Mouse (Mus musculus) induced T-regulatory cell, adult 2 months (primary cell): Measurements from ENCODE around the gene Mecom.
"Not testable (repeated sequence)": the region's sequence is repeated elsewhere in the genome, so short reads cannot be mapped to it uniquely, and the experiment has no call there.

Experiments used
- DNase-seq: peaks from one replicate; pipeline ENCODE4 v3.0.0-alpha.2; 2012; ENCODE audit warnings: low read depth

Mecom gene

DNA sequence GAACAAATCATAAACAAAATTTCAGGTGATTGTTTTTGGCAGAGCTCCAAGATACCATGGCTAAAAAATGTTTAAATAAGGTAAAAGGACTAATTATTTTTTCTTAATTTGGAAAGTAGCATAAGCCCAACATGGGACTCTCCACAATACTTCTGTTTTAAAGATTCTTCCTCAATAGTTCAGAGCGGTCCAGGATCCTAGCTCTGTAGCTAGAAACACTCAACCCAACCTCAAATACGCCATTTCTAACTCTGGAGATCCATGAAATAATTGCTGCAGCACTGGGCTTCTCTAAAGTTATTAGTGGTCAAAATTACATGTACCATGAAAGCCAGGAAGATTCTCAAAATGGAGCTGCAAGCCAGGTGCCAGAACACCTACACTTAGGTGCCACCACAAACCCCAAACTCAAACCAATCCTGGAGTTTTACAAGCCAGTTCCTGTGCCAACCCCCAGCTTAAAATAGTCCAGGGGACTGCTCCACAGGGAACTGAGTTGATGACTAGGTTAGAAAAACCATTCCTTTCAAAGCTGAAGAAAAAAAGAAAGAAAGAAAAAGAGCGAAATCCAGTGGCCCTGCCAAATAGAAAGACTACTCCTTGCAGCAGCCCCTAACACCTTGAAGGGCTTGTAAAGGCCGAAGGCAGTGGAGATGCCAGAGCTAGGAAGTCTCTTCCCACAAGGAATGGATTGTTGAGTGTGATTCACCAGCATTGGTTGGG lies 102.4 kb downstream of the Mecom start:
- DNase-seq, result no peak

DNA sequence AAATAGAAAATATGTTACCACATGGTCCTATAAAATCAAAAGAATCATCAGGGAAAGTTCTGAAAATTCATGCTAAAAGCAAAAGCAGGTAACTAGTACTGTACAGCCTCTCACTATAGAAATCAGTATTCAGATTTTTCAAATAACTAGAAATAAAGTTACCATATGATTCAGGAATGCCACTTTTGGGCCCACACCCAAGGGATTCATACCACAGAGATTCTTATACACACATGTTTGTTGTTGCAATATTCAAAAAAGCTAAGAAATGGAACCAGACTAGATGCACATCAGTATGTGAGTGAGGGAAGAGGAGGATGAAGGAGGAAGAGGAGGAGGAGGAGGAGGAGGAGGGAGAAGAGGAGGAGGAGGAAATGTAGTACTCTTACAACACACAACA lies 106.2 kb downstream of the Mecom start:
- DNase-seq, result no peak

DNA sequence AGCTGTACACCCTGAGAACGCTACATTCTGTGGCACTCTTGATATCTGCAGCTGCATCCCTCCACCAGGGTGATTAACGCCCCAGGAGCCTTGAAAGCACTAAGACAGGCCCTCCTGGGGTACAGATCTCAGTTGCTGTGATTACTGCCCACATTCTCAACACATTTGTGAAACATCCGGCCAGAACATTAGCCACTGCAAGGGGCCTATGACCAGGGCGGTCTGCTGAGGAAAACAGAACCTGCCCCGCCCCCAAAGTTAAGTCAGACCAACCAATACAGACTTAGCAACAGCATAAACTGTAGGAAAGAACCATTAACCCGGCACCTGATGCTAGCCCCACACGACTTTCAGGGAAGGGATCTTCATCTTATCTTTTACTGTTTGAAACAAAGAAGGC lies 109.8 kb downstream of the Mecom start:
- DNase-seq, result no peak

DNA sequence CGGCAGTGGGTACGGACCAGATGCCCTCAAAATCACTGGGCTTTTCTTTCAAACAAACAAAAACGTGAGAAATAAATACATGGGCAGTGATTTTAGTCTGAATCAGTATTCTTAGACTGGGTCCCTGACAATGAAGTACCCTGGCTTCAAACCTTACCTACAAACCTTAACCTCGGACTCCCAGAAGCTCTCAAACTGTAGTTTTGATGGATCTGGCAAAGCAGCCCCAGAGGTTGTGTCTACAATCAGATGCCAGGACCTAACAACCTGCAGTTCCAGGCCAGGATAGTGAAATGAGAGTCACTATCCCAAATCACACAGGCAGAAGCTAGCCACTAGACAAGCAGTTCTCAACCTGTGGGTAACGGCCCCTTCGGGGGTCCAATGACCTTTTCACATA lies 111.2 kb downstream of the Mecom start:
- DNase-seq, result no peak

DNA sequence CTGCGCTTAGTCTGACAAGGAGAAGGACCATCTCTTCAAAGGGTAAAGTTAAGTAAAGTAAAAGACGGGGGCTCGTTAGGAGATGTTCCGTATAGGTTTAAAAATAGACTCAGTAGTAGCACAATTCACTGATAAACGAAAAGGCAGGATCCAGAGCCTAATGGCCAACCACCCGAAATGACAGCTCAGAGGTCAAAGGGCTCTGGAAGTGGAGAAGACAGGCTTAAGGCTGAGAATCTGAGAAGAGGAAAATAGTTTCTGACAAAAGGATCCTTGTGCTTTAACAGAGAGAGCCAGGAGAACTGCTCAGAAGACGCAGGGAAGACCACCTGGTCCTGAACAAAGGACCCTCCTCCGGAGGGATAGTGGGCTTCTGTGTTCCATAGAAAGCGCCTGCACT lies 111.7 kb downstream of the Mecom start:
- no peak for DNase-seq

DNA sequence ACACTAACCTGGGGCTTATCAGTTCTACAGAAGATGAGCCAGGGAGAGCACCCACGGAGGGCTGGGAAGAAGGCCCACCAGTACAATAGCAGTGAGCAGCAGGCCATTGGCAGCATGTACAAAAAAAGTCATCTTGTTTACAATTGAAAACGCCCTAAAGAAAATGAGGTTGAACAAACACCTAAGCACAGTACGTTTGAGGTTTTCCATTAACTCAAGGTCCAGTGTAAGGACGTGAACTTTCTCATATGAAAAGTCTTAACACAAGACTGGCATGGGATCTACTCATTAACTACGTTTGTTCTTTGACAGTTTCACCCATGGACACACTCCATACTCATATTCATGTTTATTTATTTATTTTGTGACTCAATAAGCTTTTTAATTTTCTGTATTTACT lies 118.9 kb downstream of the Mecom start:
- DNase-seq, result no peak

DNA sequence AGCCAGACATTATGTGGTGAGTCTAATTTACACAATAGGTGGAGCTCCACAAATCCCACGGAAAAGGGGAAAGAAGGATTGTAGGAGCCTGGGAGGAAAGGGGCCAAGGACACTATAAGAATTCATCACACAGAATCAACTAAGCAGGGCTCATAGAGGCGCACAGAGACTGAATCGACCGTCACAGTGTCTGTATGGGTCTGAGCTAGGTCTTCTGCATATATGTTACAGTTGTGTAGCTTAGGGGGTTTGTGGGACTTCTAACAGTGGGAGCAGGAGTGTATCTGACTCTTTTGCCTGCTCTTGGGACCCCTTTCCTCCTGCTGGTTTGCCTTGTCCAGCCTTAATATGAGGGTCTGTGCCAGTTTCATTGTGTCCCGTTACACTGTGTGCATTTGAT lies 123.8 kb downstream of the Mecom start:
- DNase-seq, result no peak

DNA sequence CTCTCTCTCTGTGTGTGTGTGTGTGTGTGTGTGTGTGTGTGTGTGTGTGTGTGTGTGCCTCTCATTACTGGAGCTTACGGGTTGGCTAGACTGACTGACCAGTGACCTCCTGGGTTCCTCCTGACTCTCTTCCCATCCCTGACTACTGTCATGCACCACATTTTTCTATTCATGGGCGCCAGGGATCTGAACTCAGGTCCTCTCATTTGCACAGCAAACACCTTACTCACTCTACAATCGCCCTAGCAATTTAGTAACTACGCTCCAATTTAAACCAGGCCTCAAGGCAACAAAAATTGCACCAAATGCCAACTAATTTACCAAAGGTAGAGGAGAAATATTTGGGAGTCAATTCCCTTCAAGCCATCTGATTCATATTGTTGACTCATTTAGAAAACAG lies 125.9 kb downstream of the Mecom start:
- not testable (repeated sequence) for DNase-seq

DNA sequence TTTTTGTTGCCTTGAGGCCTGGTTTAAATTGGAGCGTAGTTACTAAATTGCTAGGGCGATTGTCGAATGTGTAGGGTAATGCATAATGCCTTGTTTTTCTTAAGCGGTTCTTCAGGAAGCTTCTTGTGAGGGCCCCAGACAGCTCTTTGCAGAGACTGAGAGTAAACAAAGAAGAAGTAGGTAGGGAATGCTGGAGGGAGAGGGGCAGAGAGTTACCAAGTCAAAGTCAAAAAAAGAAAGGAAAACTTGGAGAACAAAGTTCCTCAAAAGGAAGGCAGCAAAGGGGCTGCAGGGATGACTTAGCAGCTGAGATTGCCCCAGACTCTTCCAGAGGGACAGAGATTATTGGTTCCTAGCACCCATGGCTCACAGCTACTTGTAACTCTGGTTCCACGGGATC lies 126.9 kb downstream of the Mecom start:
- DNase-seq, result no peak

DNA sequence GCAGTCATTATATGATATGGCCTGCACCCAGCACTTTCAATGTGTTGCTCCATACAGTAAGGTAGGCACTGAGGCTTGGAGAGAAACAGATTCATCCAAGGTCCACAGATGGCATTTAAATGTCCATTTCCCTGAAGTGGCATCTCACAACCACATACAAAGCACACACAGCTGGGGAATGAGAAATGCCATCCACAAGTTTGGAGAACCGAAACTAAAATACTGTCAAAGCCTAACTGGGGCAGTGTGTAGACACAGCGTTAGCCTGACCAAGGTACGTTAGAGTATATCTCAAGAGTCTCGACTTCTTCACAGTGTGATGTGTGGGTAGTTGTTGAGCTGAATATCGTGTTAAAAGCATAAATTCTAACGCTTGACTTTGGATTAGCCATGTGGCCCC lies 133.6 kb downstream of the Mecom start:
- DNase-seq, result no peak

DNA sequence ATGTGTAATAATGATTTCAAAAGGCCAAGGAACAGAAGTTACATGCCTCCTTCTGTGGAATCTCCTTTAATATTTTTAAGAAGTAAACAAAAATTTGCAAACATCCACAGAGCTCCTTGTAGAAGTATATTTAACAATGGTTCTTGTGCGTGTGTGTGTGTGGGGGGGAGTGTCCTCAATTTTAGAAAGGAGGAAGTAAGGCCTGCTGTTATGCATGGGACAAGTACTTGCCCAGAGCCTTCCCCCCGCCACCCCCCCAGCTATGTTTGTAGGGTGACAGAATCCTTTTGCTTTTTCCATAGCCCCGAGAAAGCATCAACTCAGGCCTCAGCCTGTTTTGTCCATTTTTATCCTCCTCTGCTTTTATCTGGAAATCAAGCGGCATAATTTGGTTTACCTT lies 137.0 kb downstream of the Mecom start:
- no peak for DNase-seq

DNA sequence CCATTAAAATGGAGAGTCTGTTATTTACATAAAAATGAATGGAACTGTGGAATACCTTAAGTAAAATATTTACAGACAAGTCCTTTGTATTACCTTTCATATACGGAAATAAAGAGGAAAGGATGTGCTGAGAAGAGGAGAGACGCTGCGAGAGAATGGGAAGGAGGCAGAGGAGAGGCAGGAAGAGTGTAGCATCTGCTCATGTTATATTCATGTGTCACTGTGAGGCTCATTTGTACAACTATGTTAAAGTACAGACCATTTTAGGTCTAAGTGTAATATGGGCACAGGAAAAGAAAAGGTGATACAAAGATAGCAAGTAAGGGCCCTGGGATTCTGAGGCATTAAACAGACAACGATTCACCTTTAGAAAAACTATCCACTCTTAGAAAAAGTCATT lies 143.0 kb downstream of the Mecom start:
- DNase-seq, result no peak

DNA sequence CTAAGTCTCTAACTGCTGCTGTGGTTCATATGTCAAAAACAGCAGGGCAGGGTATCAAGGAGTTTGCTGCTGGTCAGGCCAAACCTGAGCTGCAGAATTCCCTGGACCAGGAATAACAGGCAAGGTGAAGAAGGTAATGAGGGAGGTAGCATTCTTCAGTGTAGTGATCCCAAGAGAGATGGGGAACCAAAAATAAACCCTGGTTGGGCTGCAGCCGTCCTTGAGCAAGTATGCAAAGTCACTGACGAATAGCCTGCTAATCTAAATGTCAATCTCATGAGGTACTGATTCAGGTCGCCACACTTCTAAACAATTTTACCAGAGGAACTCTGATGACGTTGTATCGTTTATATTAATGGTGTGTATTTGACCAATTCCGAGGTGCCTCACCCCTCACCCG lies 148.9 kb downstream of the Mecom start:
- no peak for DNase-seq

DNA sequence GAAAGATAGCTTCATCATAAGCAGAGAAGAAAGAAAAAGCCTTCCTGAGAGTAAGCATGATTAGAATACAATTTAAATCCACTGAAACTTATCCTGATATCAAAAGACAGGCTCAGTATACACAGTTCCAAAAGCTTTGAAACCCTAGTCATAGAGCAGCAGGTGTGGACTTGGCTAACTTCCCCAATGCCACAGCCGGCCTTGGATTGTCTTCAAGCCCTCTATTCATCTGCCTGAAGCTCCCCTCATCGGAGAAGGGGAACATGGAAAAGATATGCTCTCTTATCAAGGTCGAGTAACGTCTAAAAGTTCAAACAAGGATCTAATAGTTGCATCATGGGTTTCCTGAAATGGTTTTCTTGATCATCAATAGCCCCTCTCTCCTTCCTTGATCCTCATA lies 152.9 kb downstream of the Mecom start:
- DNase-seq, result no peak

DNA sequence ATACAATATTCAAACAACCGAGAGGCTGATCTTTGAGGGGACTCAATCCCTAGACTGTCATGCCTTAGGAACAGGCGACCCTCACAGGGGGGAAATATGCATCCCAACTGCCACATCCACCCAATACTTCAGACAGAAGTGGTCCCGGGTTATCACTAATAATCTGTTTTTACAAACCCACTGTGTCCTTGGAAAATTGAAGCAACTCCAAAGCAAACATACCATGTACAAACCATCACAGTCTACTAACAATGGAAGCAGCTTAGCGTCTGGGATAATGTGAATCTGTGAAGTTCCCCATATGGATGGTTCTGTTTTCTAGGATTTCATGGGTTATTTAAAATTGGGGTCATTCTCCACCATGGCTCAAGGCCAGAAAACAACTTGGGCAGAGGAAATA lies 155.1 kb downstream of the Mecom start:
- no peak for DNase-seq

DNA sequence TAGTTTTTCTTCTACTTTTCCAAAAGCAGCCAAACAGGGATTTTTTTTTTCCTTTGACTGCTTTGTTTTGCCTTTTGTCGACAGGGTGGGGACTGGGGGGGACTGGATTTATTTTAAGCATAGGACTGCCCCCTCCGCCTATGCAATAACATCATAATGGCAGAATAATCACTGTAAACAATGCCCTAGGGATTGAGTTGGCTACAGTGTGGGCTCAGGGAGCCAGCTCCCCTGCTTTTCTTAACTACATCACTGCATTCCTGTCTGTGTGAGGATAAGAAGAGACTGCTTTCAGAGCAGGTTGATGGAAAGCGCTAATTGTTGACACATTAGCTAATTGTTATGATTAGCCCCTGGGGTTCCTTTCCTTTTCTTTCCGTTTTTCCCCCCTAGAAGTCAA lies 155.6 kb downstream of the Mecom start:
- DNase-seq, result no peak

DNA sequence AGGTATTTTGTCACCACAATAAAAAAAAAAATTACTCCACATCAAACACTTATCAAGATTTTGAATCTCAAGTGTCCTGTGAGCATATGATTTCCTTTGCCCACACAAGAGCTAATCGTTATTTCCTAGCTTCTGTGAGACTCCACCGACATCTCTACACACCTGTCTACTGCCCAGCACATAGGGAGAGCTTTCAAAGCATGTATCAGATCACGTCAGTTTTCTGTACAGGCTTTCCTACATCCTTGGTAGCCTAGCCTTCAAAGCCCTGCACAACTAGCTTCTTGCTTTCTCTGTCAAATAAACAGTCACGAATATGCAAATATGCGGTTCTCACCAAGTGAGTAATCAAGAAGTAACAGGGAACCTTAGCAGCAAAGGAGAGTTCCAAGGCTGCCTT lies 157.5 kb downstream of the Mecom start:
- no peak for DNase-seq

DNA sequence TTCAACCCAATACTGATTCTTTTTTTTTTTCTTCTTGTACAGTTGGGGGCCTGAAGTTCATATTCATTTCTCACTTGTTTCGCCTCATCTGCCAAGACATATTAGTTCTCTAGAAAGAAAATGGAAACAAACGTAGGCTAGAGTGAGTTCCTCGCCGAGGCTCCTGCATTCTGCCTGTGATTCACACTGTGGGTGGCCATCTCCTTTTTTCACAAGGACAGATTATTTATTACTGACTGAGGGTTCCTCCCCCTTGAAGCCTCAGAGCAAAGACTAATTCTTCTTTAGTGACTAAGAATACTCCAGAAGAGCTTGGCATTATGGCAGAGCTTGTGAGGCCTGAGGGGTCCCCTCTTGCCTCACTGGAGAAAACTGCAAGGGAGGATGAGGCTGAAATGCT lies 167.5 kb downstream of the Mecom start:
- no peak for DNase-seq

DNA sequence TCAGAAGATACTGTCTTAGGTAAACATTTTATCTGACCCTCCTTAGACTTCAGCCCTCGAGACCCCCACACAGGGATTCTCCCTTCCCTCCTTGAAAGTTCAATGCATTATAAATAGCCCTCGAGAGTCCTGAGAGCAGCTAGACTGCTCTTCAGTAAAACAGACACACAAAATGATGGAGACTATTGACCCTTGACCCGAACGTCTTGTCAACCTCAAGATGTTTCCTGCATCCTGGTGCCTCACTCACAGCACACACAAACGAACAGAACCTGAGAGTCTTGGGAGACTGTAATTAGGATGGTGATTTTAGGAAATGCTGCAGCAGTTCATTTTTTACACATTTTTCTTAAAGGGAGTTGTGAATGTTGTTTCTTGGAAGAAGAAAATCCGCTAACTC lies 168.5 kb downstream of the Mecom start:
- no peak for DNase-seq

DNA sequence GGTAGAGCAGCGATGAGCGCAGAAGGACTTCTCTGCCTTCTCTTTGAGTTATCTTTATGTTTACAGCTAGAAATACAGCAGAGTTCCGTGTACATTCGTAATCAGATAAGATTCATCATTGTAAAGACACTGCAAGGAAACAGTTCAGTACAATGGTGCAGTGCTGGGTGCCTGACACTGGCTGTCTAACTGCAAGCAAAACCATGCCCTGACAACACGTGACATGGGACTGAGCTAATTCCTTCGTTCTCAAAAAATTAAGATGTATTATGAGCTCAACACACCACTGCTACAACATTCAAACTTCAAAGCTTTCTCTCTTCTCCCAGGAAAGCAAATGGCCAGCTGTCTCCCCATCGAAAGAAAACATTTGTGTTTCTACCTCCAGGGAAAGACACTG lies 176.3 kb downstream of the Mecom start:
- DNase-seq, result no peak

DNA sequence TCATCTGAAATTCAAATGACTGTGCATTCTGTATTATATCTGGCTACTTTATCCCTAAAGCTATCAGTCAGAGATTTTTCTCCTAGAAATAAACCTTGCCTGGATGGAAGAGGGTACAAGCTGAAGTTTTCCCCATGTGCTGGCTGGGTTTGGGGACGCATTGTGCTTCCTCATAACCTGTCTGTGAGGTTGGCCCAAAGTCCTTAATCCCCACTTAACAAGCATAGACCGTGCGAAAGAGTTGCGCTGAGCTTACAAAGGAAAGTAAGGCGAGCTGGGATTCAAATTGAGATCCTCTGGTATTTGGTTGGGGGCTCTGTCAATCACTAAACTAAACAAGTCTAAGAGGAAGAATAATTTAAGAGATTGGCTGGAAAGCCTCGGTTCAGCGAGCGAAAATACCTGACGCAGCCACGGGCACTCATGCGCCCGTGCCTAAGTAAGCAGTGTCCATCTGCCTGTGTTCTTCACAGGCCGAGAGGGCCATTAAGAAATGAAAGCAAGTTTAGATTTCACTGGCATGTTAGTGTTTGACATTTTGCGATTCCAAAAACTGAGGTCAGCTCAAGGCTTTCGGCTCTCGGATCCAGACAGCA lies 176.8 kb downstream of the Mecom start:
- DNase-seq, result no peak

DNA sequence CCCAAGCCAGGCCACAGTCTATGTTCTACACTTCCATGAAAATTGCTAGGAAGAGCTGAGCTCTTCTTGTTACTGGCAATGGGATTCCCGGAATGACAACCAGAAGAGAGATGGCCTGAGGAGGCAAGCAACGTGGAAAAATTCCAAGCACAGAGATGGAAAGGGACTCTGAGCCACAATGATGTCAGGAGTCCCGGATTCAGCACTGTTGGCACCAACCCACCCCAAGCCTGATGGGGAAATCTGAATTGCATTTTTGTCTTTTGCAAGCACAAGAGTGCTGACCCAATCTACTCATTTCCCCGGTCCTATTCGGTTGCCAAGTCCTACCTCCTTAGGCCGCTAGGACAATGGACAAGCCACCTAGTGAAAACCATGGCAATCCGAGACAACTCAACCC lies 181.2 kb downstream of the Mecom start:
- DNase-seq, result no peak

DNA sequence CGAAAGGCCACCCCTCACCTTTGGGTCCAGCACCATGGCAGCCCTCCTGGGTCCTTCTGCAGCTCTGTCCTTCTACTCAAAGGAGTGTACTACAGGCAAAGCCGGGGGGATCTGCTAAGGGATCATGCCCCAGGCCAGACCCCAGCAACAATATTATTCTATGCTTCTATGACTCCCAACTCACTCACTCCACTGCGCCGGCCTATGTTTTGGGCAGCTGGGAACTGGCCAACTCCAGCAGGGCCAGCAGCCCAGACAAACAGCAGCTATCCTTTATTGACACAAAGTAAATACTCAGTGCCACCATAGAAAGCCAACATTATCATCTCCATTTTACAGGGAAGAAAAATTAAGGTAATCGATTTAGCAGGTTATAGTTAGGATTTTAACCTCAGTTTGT lies 186.6 kb downstream of the Mecom start:
- DNase-seq, result no peak
